Mouse (Mus musculus) lung, adult 2 months (tissue): ENCODE measurements around the gene Gm49380.

ENCODE experiments used
- CTCF ChIP-seq: fragments of 200-500 bp; IDR thresholded peaks from 2 replicates; pipeline ENCODE4 v1.5.1; 2011; ENCODE audit warnings: mild to moderate bottlenecking, low read length, control low read depth; ENCODE audit not compliant: insufficient read depth
- POLR2A ChIP-seq: fragments of 200-500 bp; IDR thresholded peaks from 2 replicates; pipeline ENCODE4 v1.6.1; 2011; ENCODE audit warnings: low read depth, mild to moderate bottlenecking, control low read depth, low read length, borderline replicate concordance; ENCODE audit errors: extremely low read depth

DNA sequence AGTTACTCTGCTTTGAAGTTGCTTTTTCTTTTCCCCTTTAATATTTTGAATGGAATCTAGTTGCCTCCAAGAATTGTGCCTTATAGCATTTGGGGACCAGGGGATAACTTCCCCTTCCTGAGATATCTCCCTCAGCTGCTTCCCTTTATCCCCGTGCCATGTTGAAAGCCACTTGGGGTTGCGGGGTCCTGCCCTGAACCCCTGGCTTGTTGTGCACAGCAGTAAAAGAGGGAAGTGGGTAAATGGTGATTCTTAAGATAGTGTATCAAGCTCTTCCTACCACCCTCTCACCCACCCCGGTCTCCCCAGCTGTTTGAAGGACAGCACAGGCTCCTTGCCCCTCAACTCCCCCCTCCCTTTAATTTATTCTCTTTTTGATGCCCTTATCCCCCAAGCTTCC, 18.6 kb downstream of the Gm49380 start:
- TF ChIP-seq POLR2A (no peak), CTCF (no peak)
